Mouse (Mus musculus) spleen, adult 18-20 months (tissue): ENCODE results near the gene Vmn1r236.

Source experiments
- DNase-seq, 2 experiments: peaks; one replicate each; pipeline ENCODE4 v3.0.0; 2022; ENCODE audit warnings: mixed read lengths in 2 of 2

Gene Vmn1r236

DNA sequence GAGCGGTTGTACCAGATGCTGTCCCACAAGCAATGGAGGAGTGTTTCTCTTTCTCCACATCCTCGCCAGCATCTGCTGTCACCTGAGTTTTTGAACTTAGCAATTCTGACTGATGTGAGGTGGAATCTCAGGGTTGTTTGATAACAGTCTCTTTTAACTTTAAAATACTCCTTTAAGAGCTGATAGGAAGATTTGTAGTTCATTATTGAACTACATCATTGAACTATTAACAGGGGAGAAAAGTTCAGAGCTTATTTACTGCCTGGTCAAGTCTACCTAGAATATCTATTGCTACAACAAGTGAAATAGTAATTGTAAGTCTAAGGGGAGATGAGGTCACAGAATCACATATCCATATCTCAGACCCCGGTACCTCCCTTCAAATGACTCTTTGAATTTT is at the start of gene Vmn1r236:
Vmn1r236 (plus strand) TSS at position 301 of the 400 bp plus-strand sequence.
- no peak for DNase-seq

DNA sequence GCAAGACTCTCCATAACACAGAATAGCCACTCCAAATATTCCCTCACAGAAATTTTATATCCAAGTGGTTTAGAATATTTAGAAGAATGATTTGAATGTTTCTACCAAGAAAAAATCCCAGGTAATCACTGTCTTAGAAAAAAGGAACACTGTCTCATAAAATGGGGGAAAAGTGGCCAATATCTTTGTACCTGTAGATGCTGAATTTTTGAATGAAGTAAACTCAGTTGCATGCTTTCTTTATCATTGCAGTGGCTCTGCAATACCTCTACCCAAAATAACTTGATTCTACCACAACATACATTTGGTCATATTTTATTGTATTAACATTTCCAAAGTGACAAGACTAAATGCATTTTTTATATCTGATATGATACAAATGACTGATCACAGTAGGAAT is 26.6 kb upstream of the Vmn1r236 start, which contains the start of gene Vmn1r235:
Vmn1r235 (plus strand) TSS at position 301 of the 400 bp plus-strand sequence.
- no peak for DNase-seq

DNA sequence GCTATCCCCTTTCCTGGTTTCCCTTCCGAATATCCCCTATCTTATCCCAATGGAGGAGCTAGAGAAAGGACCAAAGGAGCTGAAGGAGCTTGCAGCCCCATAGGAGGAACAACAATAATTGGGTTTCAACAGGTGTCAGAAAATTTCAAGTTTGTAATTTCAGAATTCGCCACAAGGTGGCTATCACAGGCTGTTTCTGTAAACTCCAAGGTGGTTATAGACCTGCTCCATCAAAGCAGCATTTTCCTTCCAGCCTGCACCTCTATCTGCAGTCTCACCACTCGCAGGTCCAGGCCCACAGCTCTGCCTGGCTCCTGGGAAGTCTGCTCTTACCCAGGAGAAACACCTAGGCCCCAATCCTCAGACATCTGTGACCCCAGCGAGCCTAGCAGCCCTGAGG is 10.6 kb upstream of the Vmn1r236 start:
- DNase-seq: peak in 1 of 2 experiments; percentile 8

GRCm38 (mm10) chr17:21284395-21284794 is 1.7 kb downstream of the Vmn1r236 start:
- no peak for DNase-seq

DNA sequence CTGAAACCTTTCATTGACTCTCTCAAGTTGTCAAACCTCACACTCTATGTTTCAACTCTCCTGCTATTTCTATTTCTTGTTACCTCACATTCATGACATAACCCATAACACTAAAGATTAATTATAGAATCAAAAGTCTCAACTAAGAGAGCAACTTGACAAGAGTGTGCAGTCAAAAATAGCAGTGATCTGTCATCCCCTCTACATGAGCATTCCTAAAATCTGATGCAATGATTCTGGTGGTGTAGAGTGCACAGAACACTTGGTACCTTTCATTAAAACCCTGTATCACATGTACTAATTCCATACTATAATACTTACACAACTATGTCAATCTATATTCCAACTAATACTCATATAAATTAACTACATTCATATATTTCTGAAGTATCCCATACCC is 7.0 kb downstream of the Vmn1r236 start:
- DNase-seq: no peak

- no peak for DNase-seq
Observed at GRCm38 (mm10) chr17:21311565-21311964, 28.8 kb downstream of the Vmn1r236 start, which contains the start of gene Vmn1r237. TSS of gene Vmn1r237 (plus strand) at chr17:21311865.
